Mouse (Mus musculus) myocyte (in vitro differentiated cells): ENCODE measurements around the gene Frmd8.

Source experiments
- E2F4 ChIP-seq: IDR thresholded peaks from one replicate; pipeline ENCODE4 v1.6.1; 2011; ENCODE audit warnings: mild to moderate bottlenecking, control low read depth, moderate library complexity; ENCODE audit not compliant: insufficient read depth
- MYOD1 ChIP-seq, 3 experiments: IDR thresholded peaks; one replicate each; pipeline ENCODE4 v1.6.1; 2011; ENCODE audit warnings: control low read depth in 2 of 3, low read depth in 2 of 3, mild to moderate bottlenecking in 2 of 3, moderate library complexity in 1 of 3; ENCODE audit not compliant: insufficient read length in 2 of 3, control insufficient read depth in 1 of 3
- MYOG ChIP-seq, 3 experiments: IDR thresholded peaks; one replicate each; pipeline ENCODE4 v1.6.1; 2011; ENCODE audit warnings: control low read depth in 2 of 3, low read depth in 2 of 3, mild to moderate bottlenecking in 2 of 3; ENCODE audit not compliant: insufficient read length in 2 of 3, control insufficient read depth in 1 of 3, insufficient read depth in 1 of 3
- POLR2A ChIP-seq: IDR thresholded peaks from one replicate; pipeline ENCODE4 v1.6.1; 2011; ENCODE audit warnings: low read depth, mild to moderate bottlenecking, control low read depth, moderate library complexity; ENCODE audit not compliant: insufficient read length
- TCF12 ChIP-seq: IDR thresholded peaks from one replicate; pipeline ENCODE4 v1.6.1; 2011; ENCODE audit warnings: mild to moderate bottlenecking, control low read depth; ENCODE audit not compliant: poor library complexity, insufficient read depth, severe bottlenecking
- TCF3 ChIP-seq: IDR thresholded peaks from one replicate; pipeline ENCODE4 v1.6.1; 2011; ENCODE audit warnings: low read depth, control low read depth; ENCODE audit not compliant: insufficient read length
- USF1 ChIP-seq: IDR thresholded peaks from one replicate; pipeline ENCODE4 v1.6.1; 2011; ENCODE audit warnings: low read depth, mild to moderate bottlenecking, control low read depth, moderate library complexity

DNA sequence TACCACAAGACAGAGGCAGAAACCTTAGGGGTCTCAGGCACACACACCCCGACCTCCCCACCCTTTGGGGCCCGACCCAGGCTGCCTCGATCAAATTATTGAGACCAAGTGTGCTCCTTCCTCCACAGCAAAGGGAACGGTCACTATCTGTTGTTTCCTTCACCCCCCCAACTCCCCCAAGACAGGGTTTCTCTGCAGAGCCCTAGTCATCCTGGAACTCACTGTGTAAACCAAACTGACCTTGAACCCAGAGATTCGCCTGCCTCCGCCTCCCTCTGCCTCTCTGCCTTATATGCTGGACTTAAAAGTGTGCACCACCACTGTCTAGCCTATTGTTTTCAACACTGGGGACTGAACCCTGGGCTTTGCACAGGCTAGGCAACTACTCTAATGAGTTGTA, 3.4 kb downstream of the Frmd8 start:
- TF ChIP-seq POLR2A (no peak), E2F4 (no peak), USF1 (no peak), TCF12 (no peak), MYOD1 (IDR thresholded peaks at IDR 0.05; ENCODE audit: control insufficient read depth in 1 of 3, insufficient read length in 2 of 3, low read depth in 2 of 3) (no peak), MYOG (IDR thresholded peaks at IDR 0.05; ENCODE audit: control insufficient read depth in 1 of 3, insufficient read depth in 1 of 3, insufficient read length in 2 of 3, low read depth in 2 of 3) (no peak), TCF3 (no peak)
